Mouse (Mus musculus) heart, postnatal 25 days (tissue): ENCODE measurements around the gene Hoxc4. TPM values are rescaled to one million over a fixed set of nuclear protein-coding genes. Genes with fewer than 3 reads are reported as not detected.

Experiments used
- DNase-seq: peaks from one replicate; pipeline ENCODE4 v3.0.0; 2022; ENCODE audit warnings: low spot score
- intact Hi-C: fragments of 180-260 bp; cut with DNase I; formaldehyde crosslinking; loops from one replicate; pipeline ENCODE4 v1.15.1; 2025
- total RNA-seq, 2 experiments: library from RNA; stranded (reverse); gene quantifications; 2 replicates each; pipeline ENCODE4 v1.2.3; 2021

Hoxc4 gene
- total RNA-seq, 2 experiments from 2014 or later = not detected

- intact Hi-C loops = no loop called here
- DNase-seq = no peak
Observed at GRCm38 (mm10) chr15:103034043-103034806, 15.5 kb downstream of the Hoxc4 start.

- intact Hi-C loops = no loop called here
- DNase-seq = no peak
Observed at GRCm38 (mm10) chr15:103034807-103035547, 16.2 kb downstream of the Hoxc4 start.

GRCm38 (mm10) chr15:103035548-103035881, 16.8 kb downstream of the Hoxc4 start:
- intact Hi-C loops = no loop called here
- no peak for DNase-seq

GRCm38 (mm10) chr15:103037579-103037978, 18.8 kb downstream of the Hoxc4 start:
- intact Hi-C loops = no loop called here
- no peak for DNase-seq

- DNase-seq = no peak
- intact Hi-C loops = no loop called here
Observed at GRCm38 (mm10) chr15:103038701-103039480, 20.2 kb downstream of the Hoxc4 start.

- no peak for DNase-seq
- intact Hi-C loops = no loop called here
Observed at GRCm38 (mm10) chr15:103039609-103040008, 20.9 kb downstream of the Hoxc4 start.

GRCm38 (mm10) chr15:103040601-103041000, 21.9 kb downstream of the Hoxc4 start:
- intact Hi-C loops = no loop called here
- DNase-seq = no peak

GRCm38 (mm10) chr15:103041613-103042012, 22.9 kb downstream of the Hoxc4 start:
- intact Hi-C loops = no loop called here
- DNase-seq = no peak

- intact Hi-C loops = no loop called here
- DNase-seq = no peak
Observed at GRCm38 (mm10) chr15:103042209-103042608, 23.5 kb downstream of the Hoxc4 start.

- intact Hi-C loops = no loop called here
- DNase-seq = no peak
Observed at GRCm38 (mm10) chr15:103051670-103052069, 32.9 kb downstream of the Hoxc4 start.

- intact Hi-C loops = no loop called here
- DNase-seq = no peak
Observed at GRCm38 (mm10) chr15:103053210-103053609, 34.5 kb downstream of the Hoxc4 start.

- no peak for DNase-seq
- intact Hi-C loops = no loop called here
Observed at GRCm38 (mm10) chr15:103056396-103056795, 37.7 kb downstream of the Hoxc4 start.

- DNase-seq = no peak
- intact Hi-C loops = no loop called here
Observed at GRCm38 (mm10) chr15:103058715-103059114, 40.0 kb downstream of the Hoxc4 start.

- DNase-seq = no peak
- intact Hi-C loops = no loop called here
Observed at GRCm38 (mm10) chr15:103059393-103059992, 40.8 kb downstream of the Hoxc4 start.

GRCm38 (mm10) chr15:103060021-103060340, 41.2 kb downstream of the Hoxc4 start:
- DNase-seq = no peak
- intact Hi-C loops = no loop called here

- no peak for DNase-seq
- intact Hi-C loops = no loop called here
Observed at GRCm38 (mm10) chr15:103060341-103061130, 41.8 kb downstream of the Hoxc4 start.

GRCm38 (mm10) chr15:103061131-103061825, 42.5 kb downstream of the Hoxc4 start:
- DNase-seq = no peak

GRCm38 (mm10) chr15:103061988-103062387, 43.3 kb downstream of the Hoxc4 start:
- DNase-seq = no peak
- intact Hi-C loops = no loop called here

More at GRCm38 (mm10) chr15:103061131-103061825, 42.5 kb downstream of the Hoxc4 start:
- intact Hi-C loops = no loop called here

- intact Hi-C loops = no loop called here
- no peak for DNase-seq
Observed at GRCm38 (mm10) chr15:103065642-103066041, 46.9 kb downstream of the Hoxc4 start.
